Mouse (Mus musculus): Measurements from ENCODE around the gene Atp1a4.

DNA sequence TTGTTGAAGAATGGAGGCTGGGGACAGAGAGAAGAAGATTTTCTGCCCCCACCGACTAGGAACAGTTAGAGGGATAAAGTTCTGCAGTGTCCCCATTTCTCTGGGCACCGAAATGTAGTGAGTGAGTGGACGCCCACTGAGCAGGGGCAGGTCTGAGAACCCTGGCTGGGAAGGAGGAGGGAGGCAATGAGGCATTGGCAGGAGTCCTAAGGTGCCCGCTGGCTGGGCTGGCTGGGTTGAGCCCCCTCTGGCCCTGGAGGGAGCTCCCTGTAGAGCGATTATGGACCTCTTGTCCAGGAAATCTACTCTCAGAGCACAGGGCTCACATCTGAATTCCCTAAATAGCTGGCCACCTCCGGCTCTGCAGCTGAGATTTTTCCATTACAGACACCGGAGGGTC, 41.3 kb upstream of the Atp1a4 start:
- TF ChIP-seq POU5F1 (IDR thresholded peaks at IDR 0.05; ENCODE audit: borderline replicate concordance, low read length): no peak
- TF ChIP-seq CTCF (conservative IDR thresholded peaks at IDR 0.05; ENCODE audit: low read length): no peak
- TF ChIP-seq NANOG (IDR thresholded peaks at IDR 0.05; ENCODE audit: borderline replicate concordance, low read length): no peak
